Mouse (Mus musculus) C2C12 (cell line): Measurements from ENCODE around the gene 4933424G06Rik. TPM values are rescaled to one million over a fixed set of nuclear protein-coding genes. Genes with fewer than 3 reads are reported as not detected.

Experiments
- H3K27me3 ChIP-seq: one replicate; pipeline ENCODE4 v1.6.1; 2011; ENCODE audit not compliant: control insufficient read depth, insufficient read depth, insufficient read length
- H3K36me3 ChIP-seq: one replicate; pipeline ENCODE4 v1.6.1; 2011; ENCODE audit not compliant: control insufficient read depth, insufficient read depth
- H3K4me3 ChIP-seq: one replicate; pipeline ENCODE4 v1.5.1; 2011; ENCODE audit warnings: mild to moderate bottlenecking, control low read depth; ENCODE audit not compliant: poor library complexity, insufficient read depth, severe bottlenecking
- H3K79me2 ChIP-seq: one replicate; pipeline ENCODE4 v1.6.1; 2011; ENCODE audit not compliant: control insufficient read depth, insufficient read depth
- H3K79me3 ChIP-seq: one replicate; pipeline ENCODE4 v1.6.1; 2011; ENCODE audit warnings: low read depth, control low read depth
- H3ac ChIP-seq: one replicate; pipeline ENCODE3; 2011; ENCODE audit warnings: low read depth; ENCODE audit not compliant: control insufficient read depth, insufficient read length
- CEBPB ChIP-seq: IDR thresholded peaks from one replicate; pipeline ENCODE4 v1.6.1; 2011; ENCODE audit warnings: low read depth, mild to moderate bottlenecking, control low read depth, moderate library complexity
- CTCF ChIP-seq: IDR thresholded peaks from one replicate; pipeline ENCODE4 v1.5.1; 2011; ENCODE audit not compliant: control insufficient read depth, insufficient read depth, insufficient read length
- FOSL1 ChIP-seq: IDR thresholded peaks from one replicate; pipeline ENCODE4 v1.8.0; 2011; ENCODE audit warnings: mild to moderate bottlenecking, low read length; ENCODE audit not compliant: poor library complexity, insufficient read depth, severe bottlenecking
- MAX ChIP-seq: IDR thresholded peaks from one replicate; pipeline ENCODE4 v1.6.1; 2011; ENCODE audit warnings: mild to moderate bottlenecking, control low read depth
- MYOD1 ChIP-seq: IDR thresholded peaks from one replicate; pipeline ENCODE4 v1.6.1; 2011; ENCODE audit warnings: low read depth; ENCODE audit not compliant: control insufficient read depth, insufficient read length
- MYOG ChIP-seq: IDR thresholded peaks from one replicate; pipeline ENCODE4 v1.6.1; 2011; ENCODE audit not compliant: control insufficient read depth, insufficient read length; ENCODE audit errors: extremely low read depth
- USF1 ChIP-seq: IDR thresholded peaks from one replicate; pipeline ENCODE4 v1.6.1; 2011; ENCODE audit warnings: low read depth, mild to moderate bottlenecking, control low read depth, moderate library complexity
- microRNA-seq: library from miRNA; unstranded; fragments of <30 nt; microRNA quantifications from one replicate; pipeline ENCODE4, GENCODE M21; 2019; ENCODE audit warnings: borderline microRNAs expressed
- polyA plus RNA-seq: library from polyadenylated mRNA; unstranded; fragments of >200 nt; fragmentation: generic; extraction: Trizol; gene quantifications from one replicate; pipeline ENCODE4 v1.2.1, GENCODE M21; 2012; ENCODE audit warnings: missing spikeins

4933424G06Rik gene
- polyA plus RNA-seq, 1 experiment: 0.02 TPM

DNA sequence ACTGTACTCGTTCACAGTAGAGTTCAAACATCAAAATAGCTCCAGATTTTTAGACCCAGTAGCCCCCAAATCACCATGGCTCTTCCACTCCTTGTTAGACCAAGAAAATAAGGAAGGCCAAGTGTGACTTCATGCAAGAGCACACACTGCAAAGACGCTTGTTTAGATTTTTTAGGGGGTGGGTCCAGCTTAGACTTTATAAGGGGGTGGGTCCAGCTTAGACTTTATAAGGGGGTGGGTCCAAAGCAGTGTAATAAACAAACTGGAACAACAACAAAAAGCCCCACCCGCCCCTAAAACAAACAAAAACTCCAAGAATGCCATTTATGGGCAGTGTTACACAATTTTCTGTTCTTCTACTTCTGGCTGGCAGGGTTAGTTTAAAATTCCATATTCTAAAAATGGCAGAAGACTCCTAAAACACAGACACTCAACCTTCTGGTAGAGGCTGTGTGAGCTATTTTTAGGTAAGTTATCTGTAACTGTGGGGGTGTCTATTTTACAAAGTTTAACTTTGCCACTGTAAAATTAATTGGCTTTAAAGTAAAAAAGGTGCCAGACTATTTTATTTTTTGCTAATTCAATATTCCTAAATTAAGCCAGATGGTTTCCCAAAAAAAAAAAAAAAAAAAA, 90.5 kb downstream of the 4933424G06Rik start:
- H3K79me3 ChIP-seq: no peaks in the 10 kb centered on the region
- no peaks in the 10 kb centered on the region for H3K79me2 ChIP-seq
- TF ChIP-seq MAX: no peak
- no peak for TF ChIP-seq CTCF
- no peak for TF ChIP-seq MYOG
- no peak for TF ChIP-seq MYOD1
- TF ChIP-seq USF1: no peak
- TF ChIP-seq CEBPB: no peak
- no peak for TF ChIP-seq FOSL1
- no peak overlapping the region for H3ac ChIP-seq
- peaks cover 51% of the 10 kb centered on the region for H3K36me3 ChIP-seq
- H3K4me3 ChIP-seq: no peak overlapping the region
- H3K27me3 ChIP-seq: no peaks in the 10 kb centered on the region

GRCm38 (mm10) chr1:36804259-36804658, 94.3 kb downstream of the 4933424G06Rik start:
- Histone ChIP-seq H3K36me3 (peaks cover 53% of the 10 kb centered on the region), H3K79me2 (no peaks in the 10 kb centered on the region), H3K27me3 (no peaks in the 10 kb centered on the region), H3ac (no peak overlapping the region), H3K79me3 (no peaks in the 10 kb centered on the region), H3K4me3 (no peak overlapping the region)
- TF ChIP-seq USF1: no peak

DNA sequence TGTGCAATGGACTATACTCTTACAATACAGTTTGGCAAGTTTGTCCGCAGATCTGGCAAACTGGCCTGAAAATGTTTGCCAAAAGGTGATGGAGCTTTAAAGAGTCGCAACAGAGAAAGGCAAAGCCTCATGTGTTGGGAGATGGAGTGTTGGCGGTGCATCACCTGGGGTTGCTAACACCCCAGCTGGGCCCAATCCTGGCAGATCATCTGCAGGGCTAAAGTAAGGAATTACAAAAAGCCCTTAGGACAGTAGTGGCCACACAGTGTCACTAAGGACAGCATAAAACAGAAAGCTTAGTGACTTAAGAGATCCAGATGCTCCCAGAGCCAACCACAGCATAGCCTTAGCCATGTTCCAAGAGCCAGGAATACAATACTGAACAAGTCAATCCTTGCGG, 94.9 kb downstream of the 4933424G06Rik start:
- H3K36me3 ChIP-seq: peaks cover 52% of the 10 kb centered on the region
- TF ChIP-seq MYOD1: no peak
- no peak for TF ChIP-seq CTCF
- no peak for TF ChIP-seq FOSL1
- no peak for TF ChIP-seq USF1
- TF ChIP-seq MAX: no peak
- TF ChIP-seq MYOG: no peak
- no peak overlapping the region for H3K4me3 ChIP-seq
- H3K79me3 ChIP-seq: no peaks in the 10 kb centered on the region
- no peak overlapping the region for H3ac ChIP-seq
- H3K27me3 ChIP-seq: no peaks in the 10 kb centered on the region
- no peaks in the 10 kb centered on the region for H3K79me2 ChIP-seq

- Histone ChIP-seq H3ac (no peak overlapping the region), H3K36me3 (peaks cover 62% of the 10 kb centered on the region), H3K4me3 (no peak overlapping the region), H3K79me2 (no peaks in the 10 kb centered on the region), H3K79me3 (no peaks in the 10 kb centered on the region), H3K27me3 (no peaks in the 10 kb centered on the region)
- no peak for TF ChIP-seq MAX
- no peak for TF ChIP-seq MYOD1
- no peak for TF ChIP-seq FOSL1
- TF ChIP-seq CEBPB: no peak
- no peak for TF ChIP-seq MYOG
- no peak for TF ChIP-seq USF1
- TF ChIP-seq CTCF: no peak
Observed at GRCm38 (mm10) chr1:36806181-36806905, 96.4 kb downstream of the 4933424G06Rik start.

- Histone ChIP-seq H3K36me3 (peaks cover 63% of the 10 kb centered on the region), H3K27me3 (no peaks in the 10 kb centered on the region), H3K4me3 (no peak overlapping the region), H3K79me2 (no peaks in the 10 kb centered on the region), H3ac (no peak overlapping the region), H3K79me3 (no peaks in the 10 kb centered on the region)
- TF ChIP-seq CTCF (no peak), MYOD1 (no peak), USF1 (no peak), MAX (no peak), MYOG (no peak), FOSL1 (no peak), CEBPB (no peak)
Observed at GRCm38 (mm10) chr1:36807086-36807485, 97.1 kb downstream of the 4933424G06Rik start.

Small RNA genes lying within 50 kb of the gene (microRNA-seq; reads per million reads assigned to microRNA genes)
- not detected for gene Gm24133

Other genes with a start within 250 kb of the 4933424G06Rik start
- 6.2 TPM for gene Cnnm4, start 238.5 kb upstream of the 4933424G06Rik start, polyA plus RNA-seq
- gene Cnnm3, start 198.3 kb upstream of the 4933424G06Rik start, polyA plus RNA-seq: 6.5 TPM
- gene Ankrd23, start 173.3 kb upstream of the 4933424G06Rik start, polyA plus RNA-seq: 1.1 TPM
- gene Gm42417, start 170.7 kb upstream of the 4933424G06Rik start, polyA plus RNA-seq: 0.05 TPM
- 7.8 TPM for gene Ankrd39, start 162.7 kb upstream of the 4933424G06Rik start, polyA plus RNA-seq
- 16.6 TPM for gene Sema4c, start 151.8 kb upstream of the 4933424G06Rik start, polyA plus RNA-seq
- 0.08 TPM for gene Fam178b, start 27.0 kb upstream of the 4933424G06Rik start, polyA plus RNA-seq
- gene Cox5b, start 18.7 kb upstream of the 4933424G06Rik start, polyA plus RNA-seq: 734 TPM
- 106 TPM for gene Actr1b, start 4.3 kb downstream of the 4933424G06Rik start, polyA plus RNA-seq
- gene Zap70, start 51.6 kb downstream of the 4933424G06Rik start, polyA plus RNA-seq: not detected
- gene Tmem131, start 233.5 kb downstream of the 4933424G06Rik start, polyA plus RNA-seq: 12.9 TPM